Mouse (Mus musculus) myocyte (in vitro differentiated cells): Measurements from ENCODE around the gene Olfr878.

Experiments
- CEBPB ChIP-seq: IDR thresholded peaks from 2 replicates; pipeline ENCODE4 v1.6.1; 2011; ENCODE audit warnings: mild to moderate bottlenecking, moderate library complexity; ENCODE audit not compliant: poor library complexity, insufficient read depth, severe bottlenecking
- E2F4 ChIP-seq: IDR thresholded peaks from one replicate; pipeline ENCODE4 v1.6.1; 2011; ENCODE audit warnings: mild to moderate bottlenecking, control low read depth, moderate library complexity; ENCODE audit not compliant: insufficient read depth
- MAX ChIP-seq: IDR thresholded peaks from one replicate; pipeline ENCODE4 v1.6.1; 2011; ENCODE audit warnings: low read depth, mild to moderate bottlenecking, control low read depth
- MYOD1 ChIP-seq, 3 experiments: IDR thresholded peaks; one replicate each; pipeline ENCODE4 v1.6.1; 2011; ENCODE audit warnings: control low read depth in 2 of 3, low read depth in 2 of 3, mild to moderate bottlenecking in 2 of 3, moderate library complexity in 1 of 3; ENCODE audit not compliant: insufficient read length in 2 of 3, control insufficient read depth in 1 of 3
- MYOG ChIP-seq, 3 experiments: IDR thresholded peaks; one replicate each; pipeline ENCODE4 v1.6.1; 2011; ENCODE audit warnings: control low read depth in 2 of 3, low read depth in 2 of 3, mild to moderate bottlenecking in 2 of 3; ENCODE audit not compliant: insufficient read length in 2 of 3, control insufficient read depth in 1 of 3, insufficient read depth in 1 of 3
- POLR2A ChIP-seq: IDR thresholded peaks from one replicate; pipeline ENCODE4 v1.6.1; 2011; ENCODE audit warnings: low read depth, mild to moderate bottlenecking, control low read depth, moderate library complexity; ENCODE audit not compliant: insufficient read length
- POLR2AphosphoS2 ChIP-seq: IDR thresholded peaks from one replicate; pipeline ENCODE4 v1.6.1; 2011; ENCODE audit warnings: low read depth, control low read depth; ENCODE audit not compliant: insufficient read length
- REST ChIP-seq: IDR thresholded peaks from one replicate; pipeline ENCODE4 v1.6.1; 2011; ENCODE audit warnings: mild to moderate bottlenecking, control low read depth, moderate library complexity; ENCODE audit not compliant: insufficient read depth, insufficient read length
- TCF12 ChIP-seq: IDR thresholded peaks from one replicate; pipeline ENCODE4 v1.6.1; 2011; ENCODE audit warnings: mild to moderate bottlenecking, control low read depth; ENCODE audit not compliant: poor library complexity, insufficient read depth, severe bottlenecking
- TCF3 ChIP-seq: IDR thresholded peaks from one replicate; pipeline ENCODE4 v1.6.1; 2011; ENCODE audit warnings: low read depth, control low read depth; ENCODE audit not compliant: insufficient read length
- USF1 ChIP-seq: IDR thresholded peaks from one replicate; pipeline ENCODE4 v1.6.1; 2011; ENCODE audit warnings: low read depth, mild to moderate bottlenecking, control low read depth, moderate library complexity

GRCm38 (mm10) chr9:37890960-37891359 is 26.7 kb upstream of the Olfr878 start:
- TF ChIP-seq POLR2A (no peak), POLR2AphosphoS2 (no peak), REST (no peak), USF1 (no peak), CEBPB (no peak), MAX (no peak), MYOG (IDR thresholded peaks at IDR 0.05; ENCODE audit: control insufficient read depth in 1 of 3, insufficient read depth in 1 of 3, insufficient read length in 2 of 3, low read depth in 2 of 3) (no peak), TCF3 (no peak), MYOD1 (IDR thresholded peaks at IDR 0.05; ENCODE audit: control insufficient read depth in 1 of 3, insufficient read length in 2 of 3, low read depth in 2 of 3) (no peak), E2F4 (no peak), TCF12 (no peak)
